Mouse (Mus musculus) midbrain, embryonic 13.5 days (tissue): ENCODE measurements around the gene Adamts6. TPM values are rescaled to one million over a fixed set of nuclear protein-coding genes. Genes with fewer than 3 reads are reported as not detected.

Experiments used
- ATAC-seq: fragments of 200-750 bp; cut with Nextera tagmentation; 2 replicates; pipeline ENCODE4 v1.8.0; 2017; ENCODE audit warnings: mild to moderate bottlenecking, moderate TSS enrichment, moderate library complexity
- H3K27ac ChIP-seq: fragments of 300-500 bp; sonication (generic); 2 replicates; pipeline ENCODE4 v1.5.1; 2015; ENCODE audit warnings: inconsistent platforms, mild to moderate bottlenecking, moderate library complexity
- H3K27me3 ChIP-seq: fragments of 300-500 bp; sonication (generic); 2 replicates; pipeline ENCODE4 v1.6.1; 2015; ENCODE audit warnings: mild to moderate bottlenecking, inconsistent platforms
- H3K36me3 ChIP-seq: fragments of 300-500 bp; sonication (generic); 2 replicates; pipeline ENCODE4 v1.6.1; 2015; ENCODE audit warnings: mild to moderate bottlenecking, inconsistent platforms
- H3K4me1 ChIP-seq: fragments of 300-500 bp; sonication (generic); replicated peaks from 2 replicates; pipeline ENCODE4 v1.6.1; 2015; ENCODE audit warnings: inconsistent platforms
- H3K4me2 ChIP-seq: fragments of 300-500 bp; sonication (generic); replicated peaks from 2 replicates; pipeline ENCODE4 v1.6.1; 2015; ENCODE audit warnings: moderate library complexity, mild to moderate bottlenecking, inconsistent platforms
- H3K4me3 ChIP-seq: fragments of 300-500 bp; sonication (generic); replicated peaks from 2 replicates; pipeline ENCODE4 v1.5.1; 2015; ENCODE audit warnings: mild to moderate bottlenecking, inconsistent platforms
- H3K9ac ChIP-seq: fragments of 300-500 bp; sonication (generic); replicated peaks from 2 replicates; pipeline ENCODE4 v1.6.1; 2015; ENCODE audit warnings: mild to moderate bottlenecking, inconsistent platforms
- H3K9me3 ChIP-seq: fragments of 300-500 bp; sonication (generic); 2 replicates; pipeline ENCODE4 v1.6.1; 2016; ENCODE audit warnings: mild to moderate bottlenecking, inconsistent platforms
- WGBS: fragments of 180-500 bp; shearing (Covaris S2); methylation state at CpG from one replicate; pipeline ENCODE4 v1.1.7; 2015; 5-methylcytosine and 5-hydroxymethylcytosine counted together
- polyA plus RNA-seq: library from polyadenylated mRNA; unstranded; fragments of >200 nt; fragmentation: Nextera tagmentation; extraction: Ambion mirVana; gene quantifications from 2 replicates; pipeline ENCODE4 v1.2.1, GENCODE M21; 2015

Adamts6 gene
- polyA plus RNA-seq, 1 experiment from 2014 or later = 1.9 TPM

- Histone ChIP-seq H3K9ac (no peak overlapping the region), H3K4me3 (no peak overlapping the region), H3K27me3 (no peaks in the 10 kb centered on the region), H3K4me2 (no peak overlapping the region), H3K36me3 (no peaks in the 10 kb centered on the region), H3K4me1 (no peaks in the 10 kb centered on the region), H3K27ac (no peak overlapping the region), H3K9me3 (no peaks in the 10 kb centered on the region)
- WGBS = 90% methylated on average over 8 of the region's 8 CpGs
- ATAC-seq = no peak
These were observed 106.1 kb downstream of the Adamts6 start for GRCm38 (mm10) chr13:104393427-104394356.

- H3K27ac ChIP-seq = no peak overlapping the region
- 55% methylated on average over 8 of the region's 8 CpGs for WGBS
- ATAC-seq = no peak
- no peak overlapping the region for H3K4me2 ChIP-seq
- H3K4me1 ChIP-seq = no peaks in the 10 kb centered on the region
- no peaks in the 10 kb centered on the region; the same call in 1 of the 2 replicates for H3K36me3 ChIP-seq
- H3K4me3 ChIP-seq = no peak overlapping the region
- H3K9ac ChIP-seq = no peak overlapping the region
- no peaks in the 10 kb centered on the region for H3K9me3 ChIP-seq
- H3K27me3 ChIP-seq = no peaks in the 10 kb centered on the region
These were observed 110.2 kb downstream of the Adamts6 start for GRCm38 (mm10) chr13:104397814-104398213.

- ATAC-seq = no peak
- Histone ChIP-seq H3K4me3 (no peak overlapping the region), H3K36me3 (no peaks in the 10 kb centered on the region), H3K9me3 (no peaks in the 10 kb centered on the region), H3K27me3 (no peaks in the 10 kb centered on the region), H3K4me1 (no peaks in the 10 kb centered on the region), H3K27ac (no peak overlapping the region), H3K9ac (no peak overlapping the region), H3K4me2 (no peak overlapping the region)
- WGBS = 97% methylated on average over 2 of the region's 2 CpGs
These were observed 145.1 kb downstream of the Adamts6 start for GRCm38 (mm10) chr13:104432734-104433133.

DNA sequence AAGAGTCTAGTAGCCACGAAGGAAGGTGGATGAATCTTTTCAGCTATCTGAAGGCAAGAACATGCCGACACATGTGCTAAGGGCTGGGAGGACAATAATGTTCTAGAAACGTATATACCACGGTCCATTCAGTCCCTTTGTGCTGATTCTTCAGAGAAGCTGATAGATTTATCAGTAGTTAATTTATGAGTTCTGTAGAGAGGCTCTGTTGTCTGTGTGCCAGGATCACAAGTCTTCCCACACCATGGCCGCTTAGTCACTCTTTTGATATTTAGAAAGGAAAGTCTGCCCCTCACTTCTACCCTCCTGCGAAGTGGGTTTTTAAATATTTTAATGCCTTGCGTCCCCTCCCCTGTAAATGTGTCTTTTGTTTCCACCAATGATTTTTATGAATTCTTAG is 154.9 kb downstream of the Adamts6 start:
- no peaks in the 10 kb centered on the region for H3K27me3 ChIP-seq
- H3K9ac ChIP-seq = no peak overlapping the region
- no peaks in the 10 kb centered on the region for H3K9me3 ChIP-seq
- H3K36me3 ChIP-seq = peaks cover 7% of the 10 kb centered on the region; the same call in 1 of the 2 replicates
- WGBS = 93% methylated on average over 7 of the region's 7 CpGs
- no peak overlapping the region for H3K4me2 ChIP-seq
- no peak for ATAC-seq
- H3K27ac ChIP-seq = no peak overlapping the region
- no peak overlapping the region for H3K4me3 ChIP-seq
- no peaks in the 10 kb centered on the region for H3K4me1 ChIP-seq

DNA sequence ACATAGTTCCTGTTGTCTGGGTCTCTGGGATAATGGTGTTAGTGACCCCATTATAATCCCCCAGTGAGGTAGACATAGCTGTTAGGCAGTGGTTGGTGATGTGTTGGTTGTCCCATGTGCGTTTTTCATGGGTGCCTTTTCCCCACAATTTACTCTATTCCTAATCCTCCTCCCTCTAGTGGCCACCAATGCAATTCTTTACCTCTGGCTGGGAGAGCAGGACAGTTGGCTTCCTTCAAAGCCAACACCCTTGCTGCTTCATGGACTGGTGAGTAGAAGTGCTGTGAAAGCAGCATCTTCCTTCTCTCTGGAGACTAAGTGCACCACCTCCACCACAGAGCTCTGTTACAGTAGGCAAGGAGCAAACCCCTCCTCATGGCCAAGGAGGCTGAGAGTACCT is 157.8 kb downstream of the Adamts6 start:
- 76% methylated on average over 1 of the region's 1 CpGs for WGBS
- H3K36me3 ChIP-seq = peaks cover 7% of the 10 kb centered on the region; the same call in 1 of the 2 replicates
- no peak for ATAC-seq

DNA sequence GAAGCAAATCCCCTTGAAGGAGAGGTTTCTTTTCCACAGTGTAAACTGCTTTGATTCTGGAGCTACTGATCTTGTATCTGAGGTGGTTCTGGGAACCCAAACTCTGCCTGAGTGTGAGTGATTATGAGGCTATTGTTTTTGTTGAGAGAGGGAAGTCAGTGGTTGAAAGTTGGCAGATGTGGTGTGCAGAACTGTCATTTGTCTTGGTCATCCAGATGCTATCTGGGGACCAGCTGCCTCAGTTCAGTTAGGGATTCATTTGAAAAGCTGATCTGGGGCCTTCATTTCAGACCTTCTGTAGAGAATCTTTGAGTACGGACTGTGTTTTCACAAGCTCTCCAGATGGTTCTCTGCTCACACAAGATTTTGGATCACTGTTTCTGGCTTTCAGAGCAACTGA is 159.3 kb downstream of the Adamts6 start:
- H3K9ac ChIP-seq = no peak overlapping the region
- H3K27me3 ChIP-seq = no peaks in the 10 kb centered on the region
- no peak for ATAC-seq
- H3K27ac ChIP-seq = no peak overlapping the region
- 95% methylated on average over 1 of the region's 1 CpGs for WGBS
- no peak overlapping the region for H3K4me2 ChIP-seq
- no peak overlapping the region for H3K4me3 ChIP-seq
- no peaks in the 10 kb centered on the region for H3K4me1 ChIP-seq
- no peaks in the 10 kb centered on the region for H3K9me3 ChIP-seq
- H3K36me3 ChIP-seq = peaks cover 7% of the 10 kb centered on the region; the same call in 1 of the 2 replicates

More for the DNA sequence above, 157.8 kb downstream of the Adamts6 start:
- Histone ChIP-seq H3K4me1 (no peaks in the 10 kb centered on the region), H3K27me3 (no peaks in the 10 kb centered on the region), H3K9ac (no peak overlapping the region), H3K27ac (no peak overlapping the region), H3K4me3 (no peak overlapping the region), H3K9me3 (no peaks in the 10 kb centered on the region), H3K4me2 (no peak overlapping the region)

GRCm38 (mm10) chr13:104447470-104447869 is 159.8 kb downstream of the Adamts6 start:
- H3K27ac ChIP-seq = no peak overlapping the region
- H3K4me3 ChIP-seq = no peak overlapping the region
- H3K9ac ChIP-seq = no peak overlapping the region
- no peaks in the 10 kb centered on the region for H3K27me3 ChIP-seq
- H3K36me3 ChIP-seq = peaks cover 7% of the 10 kb centered on the region; the same call in 1 of the 2 replicates
- no peak for ATAC-seq
- H3K4me1 ChIP-seq = no peaks in the 10 kb centered on the region
- H3K4me2 ChIP-seq = no peak overlapping the region
- H3K9me3 ChIP-seq = no peaks in the 10 kb centered on the region

- H3K4me1 ChIP-seq = no peaks in the 10 kb centered on the region
- no peak for ATAC-seq
- no peaks in the 10 kb centered on the region for H3K27me3 ChIP-seq
- no peak overlapping the region for H3K4me2 ChIP-seq
- H3K9me3 ChIP-seq = no peaks in the 10 kb centered on the region
- no peak overlapping the region for H3K9ac ChIP-seq
- 98% methylated on average over 1 of the region's 1 CpGs for WGBS
- H3K4me3 ChIP-seq = no peak overlapping the region
- peaks cover 7% of the 10 kb centered on the region; the same call in 1 of the 2 replicates for H3K36me3 ChIP-seq
- H3K27ac ChIP-seq = no peak overlapping the region
These were observed 160.7 kb downstream of the Adamts6 start for GRCm38 (mm10) chr13:104448349-104448748.

DNA sequence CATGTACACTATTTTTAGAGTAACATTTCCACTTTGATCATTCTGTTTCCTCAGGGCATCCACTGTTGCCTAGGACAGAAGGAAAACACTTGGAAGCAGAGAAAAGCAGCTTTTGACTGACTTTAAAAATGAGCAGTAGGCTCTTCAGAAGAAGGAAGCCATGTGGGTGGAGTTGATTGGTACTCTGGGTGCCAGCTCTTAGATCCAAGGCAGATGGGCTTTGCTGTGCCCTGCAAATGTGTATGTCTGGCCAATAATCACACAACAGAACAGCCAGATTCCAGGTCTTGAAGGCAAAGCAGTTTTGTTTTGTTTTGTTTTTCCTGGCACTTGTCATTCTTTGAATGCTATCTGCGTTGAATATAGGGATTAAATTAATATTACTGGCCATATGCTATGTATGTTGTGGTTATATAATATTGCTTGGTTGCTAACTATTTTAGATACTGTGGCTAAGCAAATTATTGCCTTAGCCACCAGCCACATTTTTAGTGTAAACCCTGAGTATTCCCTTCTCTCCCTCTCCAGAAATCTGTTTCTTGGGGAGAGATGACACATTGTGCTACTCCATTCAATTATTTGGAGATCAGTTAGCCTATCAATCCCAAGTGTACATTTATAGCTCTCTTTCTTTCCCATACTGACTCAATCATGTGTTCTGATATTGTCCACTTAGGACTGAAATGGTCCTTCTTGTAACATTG is 165.8 kb downstream of the Adamts6 start:
- Histone ChIP-seq H3K4me3 (no peak overlapping the region), H3K9me3 (no peaks in the 10 kb centered on the region), H3K27me3 (no peaks in the 10 kb centered on the region), H3K4me1 (no peaks in the 10 kb centered on the region), H3K36me3 (no peaks in the 10 kb centered on the region), H3K27ac (no peak overlapping the region), H3K9ac (no peak overlapping the region), H3K4me2 (no peak overlapping the region)
- no peak for ATAC-seq
- 90% methylated on average over 1 of the region's 1 CpGs for WGBS

DNA sequence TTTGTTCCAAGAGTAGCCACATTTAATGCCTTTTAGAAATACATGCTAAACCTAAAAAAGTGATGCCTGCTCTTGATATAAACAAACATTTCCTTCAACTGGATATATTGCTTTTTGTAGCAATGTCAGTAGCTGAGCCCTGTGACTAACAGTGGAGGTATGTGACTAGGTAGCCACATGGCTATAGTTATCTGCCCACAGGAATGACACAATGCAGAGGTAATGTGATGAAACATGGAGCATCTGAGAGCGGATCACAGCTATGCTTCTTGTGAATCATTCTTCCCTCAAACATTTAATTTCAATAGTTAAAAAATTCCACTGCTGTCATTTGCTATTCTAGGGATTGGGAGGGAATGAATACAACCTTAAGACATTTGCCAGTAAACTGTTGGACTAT is 172.7 kb downstream of the Adamts6 start:
- 95% methylated on average over 1 of the region's 1 CpGs for WGBS
- no peaks in the 10 kb centered on the region for H3K9me3 ChIP-seq
- no peak overlapping the region for H3K4me3 ChIP-seq
- no peaks in the 10 kb centered on the region for H3K27me3 ChIP-seq
- no peaks in the 10 kb centered on the region for H3K4me1 ChIP-seq
- H3K9ac ChIP-seq = no peak overlapping the region
- no peak overlapping the region for H3K4me2 ChIP-seq
- ATAC-seq = no peak
- no peaks in the 10 kb centered on the region for H3K36me3 ChIP-seq
- H3K27ac ChIP-seq = no peak overlapping the region

- no peaks in the 10 kb centered on the region for H3K27me3 ChIP-seq
- no peaks in the 10 kb centered on the region for H3K36me3 ChIP-seq
- H3K4me2 ChIP-seq = no peak overlapping the region
- no peaks in the 10 kb centered on the region for H3K4me1 ChIP-seq
- no peak for ATAC-seq
- H3K9me3 ChIP-seq = no peaks in the 10 kb centered on the region
- no peak overlapping the region for H3K27ac ChIP-seq
- 97% methylated on average over 1 of the region's 1 CpGs for WGBS
- no peak overlapping the region for H3K4me3 ChIP-seq
- no peak overlapping the region for H3K9ac ChIP-seq
These were observed 180.4 kb downstream of the Adamts6 start for GRCm38 (mm10) chr13:104468061-104468460.

GRCm38 (mm10) chr13:104476285-104476956 is 188.8 kb downstream of the Adamts6 start:
- Histone ChIP-seq H3K4me1 (no peaks in the 10 kb centered on the region), H3K4me3 (no peak overlapping the region), H3K9ac (no peak overlapping the region), H3K27ac (no peak overlapping the region), H3K4me2 (no peak overlapping the region), H3K9me3 (no peaks in the 10 kb centered on the region), H3K36me3 (no peaks in the 10 kb centered on the region), H3K27me3 (no peaks in the 10 kb centered on the region)
- 84% methylated on average over 9 of the region's 9 CpGs for WGBS
- no peak for ATAC-seq
